Mouse (Mus musculus): ENCODE measurements at regions not wholly inside any gene's neighbourhood (a gene's known extent, or its start where the extent isn't known, plus 50 kb on each side); places are given as distances from the start of the nearest gene placed in this dataset.

DNA sequence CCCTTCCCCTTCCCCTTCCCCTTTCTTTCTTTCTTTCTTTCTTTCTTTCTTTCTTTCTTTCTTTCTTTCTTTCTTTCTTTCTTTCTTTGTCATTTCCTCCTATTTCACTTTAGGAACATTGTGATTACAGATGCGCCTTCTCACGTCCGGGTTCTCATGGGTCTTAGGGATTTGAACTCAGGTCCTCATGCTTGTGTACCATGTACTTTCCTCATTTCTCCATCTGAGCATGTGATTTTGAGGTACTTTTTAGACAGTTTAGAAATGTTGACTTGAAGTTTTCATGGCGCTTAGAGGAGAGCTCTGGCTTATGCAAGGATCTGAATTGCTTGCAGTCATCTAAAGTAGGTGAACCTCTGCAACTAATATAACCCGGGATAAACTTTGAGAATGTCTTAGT, 70.2 kb upstream of the Cdkn2b start:
- dilution Hi-C loops (cut with MboI; ENCODE audit: extremely low pct_ligation_motif_present, extremely low pct_unique_long_range_greater_than_20kb, low sequenced_read_pairs) (no loop called here), in situ Hi-C loops (cut with MboI; ENCODE audit: low pct_ligation_motif_present, low pct_unique_long_range_greater_than_20kb, low sequenced_read_pairs) (no loop called here)
- TF ChIP-seq HCFC1 (IDR thresholded peaks at IDR 0.05; ENCODE audit: low read depth, low read length): no peak
- no peak for TF ChIP-seq ELF1 (IDR thresholded peaks at IDR 0.05; ENCODE audit: low read depth, low read length)
- 0 out of 2 replicates have a peak, but pooled peaks have one; percentile 82 for TF ChIP-seq CHD1 (IDR thresholded peaks at IDR 0.05; ENCODE audit: low read depth, low read length)
- peak; percentile 50; the same call in 1 of the 2 replicates for TF ChIP-seq NELFE (IDR thresholded peaks at IDR 0.05; ENCODE audit: low read depth, low read length)
- TF ChIP-seq MAX (IDR thresholded peaks at IDR 0.05; ENCODE audit: low read length): 0 out of 2 replicates have a peak, but pooled peaks have one; percentile 29
- no peak for TF ChIP-seq PAX5 (IDR thresholded peaks at IDR 0.05; ENCODE audit: low read length)
- TF ChIP-seq ZNF384 (IDR thresholded peaks at IDR 0.05; ENCODE audit: low read depth, low read length): no peak
- no peak for TF ChIP-seq CTCF (conservative IDR thresholded peaks at IDR 0.05 in 1 of 2, IDR thresholded peaks at IDR 0.05 in 1 of 2; ENCODE audit: low read depth in 2 of 2, low read length in 2 of 2)
- no peak for TF ChIP-seq ZC3H11A (IDR thresholded peaks at IDR 0.05; ENCODE audit: low read depth, low read length)
- TF ChIP-seq TBP (conservative IDR thresholded peaks at IDR 0.05; ENCODE audit: low read depth, low read length): 0 out of 2 replicates have a peak, but pooled peaks have one; percentile 58
- TF ChIP-seq JUN (IDR thresholded peaks at IDR 0.05; ENCODE audit: insufficient read depth, low read depth, low read length): no peak
- no peak for TF ChIP-seq GABPA (IDR thresholded peaks at IDR 0.05; ENCODE audit: insufficient replicate concordance, low read depth, low read length)
- peak; percentile 4; the same call in 1 of the 2 replicates for TF ChIP-seq SMC3 (IDR thresholded peaks at IDR 0.05; ENCODE audit: low read depth, low read length)
- TF ChIP-seq SIN3A (IDR thresholded peaks at IDR 0.05; ENCODE audit: low read length): peak; percentile 78
- peak; percentile 50; the same call in 1 of the 2 replicates for TF ChIP-seq MYC (IDR thresholded peaks at IDR 0.05; ENCODE audit: low read depth, low read length)
- no peak for TF ChIP-seq BHLHE40 (IDR thresholded peaks at IDR 0.05; ENCODE audit: low read depth, low read length)
- H3K27me3 ChIP-seq (replicated peaks): no peaks in the 10 kb centered on the region
- no peaks in the 10 kb centered on the region for H3K9me3 ChIP-seq (replicated peaks; ENCODE audit: low read length)
- peaks cover 43% of the 10 kb centered on the region for H3K79me2 ChIP-seq (replicated peaks; ENCODE audit: control insufficient read depth, extremely low read depth, insufficient read depth, poor library complexity, severe bottlenecking)
- H3K9ac ChIP-seq (ENCODE audit: insufficient read depth, low read depth): peak overlapping the region; percentile 96
- no peak for DNase-seq (ENCODE audit: extremely low read depth)
- peak overlapping the region; percentile 62 to 79 (median 75) for H3K4me3 ChIP-seq (replicated peaks in 1 of 3; ENCODE audit: low read depth in 2 of 3, low read length in 2 of 3, poor library complexity in 1 of 3)
- peak overlapping the region; percentile 98 for H3K27ac ChIP-seq (ENCODE audit: insufficient read depth, low read depth)
- H3K4me1 ChIP-seq (ENCODE audit: control insufficient read depth in 1 of 2, insufficient read depth in 2 of 2): peaks cover 18 to 64% of the 10 kb centered on the region in 2 experiments
- peaks cover 10 to 35% of the 10 kb centered on the region in 2 experiments for H3K36me3 ChIP-seq (replicated peaks in 1 of 2; ENCODE audit: control insufficient read depth in 1 of 2, insufficient read depth in 1 of 2, low read length in 1 of 2)
- peak overlapping the region; percentile 67; the same call in 1 of the 2 replicates for H3K4me2 ChIP-seq (ENCODE audit: insufficient read depth, low read depth, poor library complexity, severe bottlenecking)

DNA sequence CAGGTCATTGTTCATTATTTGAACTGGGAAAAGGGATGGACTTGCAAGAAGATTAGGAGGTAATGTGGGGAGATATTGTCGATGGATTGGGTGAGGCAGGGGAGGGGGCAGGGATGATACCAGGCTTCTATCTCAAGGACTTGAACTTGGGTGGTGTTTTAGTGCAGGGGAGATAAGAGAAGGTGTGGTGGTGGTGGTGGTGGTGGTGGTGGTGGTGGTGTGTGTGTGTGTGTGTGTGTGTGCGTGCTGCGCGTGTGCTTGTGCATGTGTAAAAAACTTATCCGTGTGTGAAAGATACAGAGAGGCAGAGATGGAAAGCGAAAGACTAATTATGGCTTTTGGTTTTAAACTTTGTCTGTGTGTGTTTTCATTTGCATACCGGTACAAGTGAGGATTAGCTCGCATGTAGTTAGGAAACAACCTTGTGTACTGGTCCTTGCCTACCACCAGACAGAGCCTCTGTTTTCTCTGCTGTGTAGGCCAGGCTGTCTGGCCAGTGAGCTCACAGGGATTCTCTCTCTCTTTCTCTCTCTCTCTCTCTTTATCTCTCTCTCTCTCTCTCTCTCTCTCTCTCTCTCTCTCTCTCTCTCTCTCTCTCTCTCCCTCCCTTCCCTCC, 69.6 kb upstream of the Cdkn2b start:
- H3K4me1 ChIP-seq (ENCODE audit: control insufficient read depth in 1 of 2, insufficient read depth in 2 of 2): peaks cover 18 to 60% of the 10 kb centered on the region in 2 experiments
- H3K9ac ChIP-seq (ENCODE audit: insufficient read depth, low read depth): peak overlapping the region; percentile 100
- no peak for TF ChIP-seq IRF4 (IDR thresholded peaks at IDR 0.05; ENCODE audit: low read depth, low read length)
- TF ChIP-seq USF1 (IDR thresholded peaks at IDR 0.05; ENCODE audit: low read depth, low read length): no peak
- no peak for TF ChIP-seq ZMIZ1 (IDR thresholded peaks at IDR 0.05; ENCODE audit: low read depth, low read length)
- peak; percentile 33; the same call in 1 of the 2 replicates for TF ChIP-seq MEF2A (IDR thresholded peaks at IDR 0.05; ENCODE audit: borderline replicate concordance, low read depth, low read length)
- no peak for TF ChIP-seq ZNF384 (IDR thresholded peaks at IDR 0.05; ENCODE audit: low read depth, low read length)
- peak; percentile 52 for TF ChIP-seq POLR2A (IDR thresholded peaks at IDR 0.05; ENCODE audit: low read depth, low read length)
- TF ChIP-seq ETS1 (conservative IDR thresholded peaks at IDR 0.05; ENCODE audit: low read depth, low read length): no peak; the same call in 1 of the 2 replicates
- no peak for TF ChIP-seq JUN (IDR thresholded peaks at IDR 0.05; ENCODE audit: insufficient read depth, low read depth, low read length)
- TF ChIP-seq MAZ (IDR thresholded peaks at IDR 0.05; ENCODE audit: low read depth, low read length): no peak
- TF ChIP-seq TBP (conservative IDR thresholded peaks at IDR 0.05; ENCODE audit: low read depth, low read length): peak; percentile 94
- TF ChIP-seq BHLHE40 (IDR thresholded peaks at IDR 0.05; ENCODE audit: low read depth, low read length): peak; percentile 84
- TF ChIP-seq MYC (IDR thresholded peaks at IDR 0.05; ENCODE audit: low read depth, low read length): 0 out of 2 replicates have a peak, but pooled peaks have one; percentile 9
- no peak; the same call in 1 of the 2 replicates for TF ChIP-seq TCF12 (IDR thresholded peaks at IDR 0.05; ENCODE audit: low read depth, low read length)
- no peak for TF ChIP-seq HCFC1 (IDR thresholded peaks at IDR 0.05; ENCODE audit: low read depth, low read length)
- TF ChIP-seq ELF1 (IDR thresholded peaks at IDR 0.05; ENCODE audit: low read depth, low read length): no peak
- no peak for TF ChIP-seq NRF1 (IDR thresholded peaks at IDR 0.05; ENCODE audit: low read depth, low read length)
- TF ChIP-seq E2F4 (IDR thresholded peaks at IDR 0.05; ENCODE audit: insufficient replicate concordance, low read depth, low read length): no peak
- H3K9me3 ChIP-seq (replicated peaks; ENCODE audit: low read length): no peaks in the 10 kb centered on the region
- peaks cover 10 to 30% of the 10 kb centered on the region in 2 experiments for H3K36me3 ChIP-seq (replicated peaks in 1 of 2; ENCODE audit: control insufficient read depth in 1 of 2, insufficient read depth in 1 of 2, low read length in 1 of 2)
- peak overlapping the region; percentile 59 to 84 (median 81) for H3K4me3 ChIP-seq (replicated peaks in 1 of 3; ENCODE audit: low read depth in 2 of 3, low read length in 2 of 3, poor library complexity in 1 of 3)
- H3K27ac ChIP-seq (ENCODE audit: insufficient read depth, low read depth): peak overlapping the region; percentile 100
- no peaks in the 10 kb centered on the region for H3K27me3 ChIP-seq (replicated peaks)
- dilution Hi-C loops (cut with MboI; ENCODE audit: extremely low pct_ligation_motif_present, extremely low pct_unique_long_range_greater_than_20kb, low sequenced_read_pairs) (no loop called here), in situ Hi-C loops (cut with MboI; ENCODE audit: low pct_ligation_motif_present, low pct_unique_long_range_greater_than_20kb, low sequenced_read_pairs) (no loop called here)
- H3K79me2 ChIP-seq (replicated peaks; ENCODE audit: control insufficient read depth, extremely low read depth, insufficient read depth, poor library complexity, severe bottlenecking): peaks cover 40% of the 10 kb centered on the region
- peak; percentile 72 for DNase-seq (ENCODE audit: extremely low read depth)
- H3K4me2 ChIP-seq (ENCODE audit: insufficient read depth, low read depth, poor library complexity, severe bottlenecking): peak overlapping the region; percentile 69
